Mouse (Mus musculus) heart, embryonic 16.5 days (tissue): ENCODE measurements around the gene Ndufv3. TPM values are rescaled to one million over a fixed set of nuclear protein-coding genes. Genes with fewer than 3 reads are reported as not detected.
"Not testable (repeated sequence)": the region's sequence is repeated elsewhere in the genome, so short reads cannot be mapped to it uniquely, and the experiment has no call there.

ENCODE experiments used
- ATAC-seq: fragments of 200-750 bp; cut with Nextera tagmentation; replicated peaks from 2 replicates; pipeline ENCODE4 v1.8.0; 2017; ENCODE audit warnings: moderate number of reproducible peaks; ENCODE audit not compliant: insufficient read depth, low FRiP score; ENCODE audit errors: extremely low read depth
- H3K27ac ChIP-seq: fragments of 300-500 bp; sonication (generic); 2 replicates; pipeline ENCODE4 v1.5.1; 2014; ENCODE audit warnings: mild to moderate bottlenecking, low read length, control low read depth, moderate library complexity
- H3K27me3 ChIP-seq: fragments of 300-500 bp; sonication (generic); 2 replicates; pipeline ENCODE4 v1.6.1; 2014; ENCODE audit warnings: low read length, mixed read lengths; ENCODE audit not compliant: control insufficient read depth, insufficient read depth
- H3K36me3 ChIP-seq: fragments of 300-500 bp; sonication (generic); 2 replicates; pipeline ENCODE4 v1.6.1; 2014; ENCODE audit not compliant: control insufficient read depth, insufficient read depth
- H3K4me1 ChIP-seq: fragments of 300-500 bp; sonication (generic); 2 replicates; pipeline ENCODE4 v1.6.1; 2014; ENCODE audit warnings: low read length, mixed read lengths; ENCODE audit not compliant: control insufficient read depth, insufficient read depth
- H3K4me2 ChIP-seq: fragments of 300-500 bp; sonication (generic); 2 replicates; pipeline ENCODE4 v1.6.1; 2014; ENCODE audit warnings: low read depth, mild to moderate bottlenecking, control low read depth, low read length
- H3K4me3 ChIP-seq: fragments of 300-500 bp; sonication (generic); 2 replicates; pipeline ENCODE4 v1.5.1; 2014; ENCODE audit warnings: mild to moderate bottlenecking, control low read depth, low read length
- H3K9ac ChIP-seq: fragments of 300-500 bp; sonication (generic); 2 replicates; pipeline ENCODE4 v1.6.1; 2014; ENCODE audit warnings: low read length, control low read depth
- H3K9me3 ChIP-seq: fragments of 300-500 bp; sonication (generic); replicated peaks from 2 replicates; pipeline ENCODE4 v1.6.1; 2016; ENCODE audit warnings: low read length; ENCODE audit not compliant: control insufficient read depth
- WGBS: fragments of 180-500 bp; shearing (Covaris S2); extraction: QIAGEN DNeasy Blood & Tissue Kit; methylation state at CpG from one replicate; pipeline ENCODE4 v1.1.7; 2014; 5-methylcytosine and 5-hydroxymethylcytosine counted together
- polyA plus RNA-seq: library from polyadenylated mRNA; unstranded; fragments of >200 nt; fragmentation: Nextera tagmentation; extraction: Ambion mirVana; gene quantifications from 2 replicates; pipeline ENCODE4 v1.2.1, GENCODE M21; 2015

Gene Ndufv3
- polyA plus RNA-seq, 1 experiment from 2014 or later = 625 TPM

GRCm38 (mm10) chr17:31525114-31525513, 5.2 kb downstream of the Ndufv3 start:
- H3K4me1 ChIP-seq = peaks cover 21% of the 10 kb centered on the region
- 91% methylated on average over 4 of the region's 4 CpGs for WGBS
- H3K36me3 ChIP-seq = peaks cover 34% of the 10 kb centered on the region
- no peaks in the 10 kb centered on the region for H3K9me3 ChIP-seq
- H3K4me3 ChIP-seq = no peak overlapping the region
- H3K9ac ChIP-seq = no peak overlapping the region
- no peaks in the 10 kb centered on the region for H3K27me3 ChIP-seq
- no peak for ATAC-seq
- no peak overlapping the region for H3K27ac ChIP-seq
- no peak overlapping the region for H3K4me2 ChIP-seq

- Histone ChIP-seq H3K27me3 (no peaks in the 10 kb centered on the region), H3K4me3 (no peak overlapping the region), H3K4me1 (peaks cover 19% of the 10 kb centered on the region), H3K4me2 (no peak overlapping the region), H3K27ac (no peak overlapping the region), H3K36me3 (peaks cover 38% of the 10 kb centered on the region), H3K9ac (no peak overlapping the region), H3K9me3 (no peaks in the 10 kb centered on the region)
- 91% methylated on average over 3 of the region's 3 CpGs for WGBS
- ATAC-seq = no peak
These were observed 5.9 kb downstream of the Ndufv3 start for GRCm38 (mm10) chr17:31525816-31526215.

GRCm38 (mm10) chr17:31529314-31529713, 9.4 kb downstream of the Ndufv3 start:
- Histone ChIP-seq H3K9me3 (no peaks in the 10 kb centered on the region), H3K4me2 (no peak overlapping the region), H3K9ac (no peak overlapping the region), H3K4me3 (no peak overlapping the region), H3K27ac (no peak overlapping the region), H3K27me3 (no peaks in the 10 kb centered on the region), H3K36me3 (peaks cover 34% of the 10 kb centered on the region), H3K4me1 (no peaks in the 10 kb centered on the region)
- WGBS = 42% methylated on average over 15 of the region's 15 CpGs
- ATAC-seq = no peak

- ATAC-seq = no peak
- peaks cover 8% of the 10 kb centered on the region; the same call in 1 of the 2 replicates for H3K4me1 ChIP-seq
- WGBS = 77% methylated on average over 14 of the region's 14 CpGs
- no peak overlapping the region for H3K4me2 ChIP-seq
- H3K36me3 ChIP-seq = peaks cover 34% of the 10 kb centered on the region
- no peak overlapping the region for H3K4me3 ChIP-seq
- H3K9me3 ChIP-seq = no peaks in the 10 kb centered on the region
- no peaks in the 10 kb centered on the region for H3K27me3 ChIP-seq
- no peak overlapping the region for H3K9ac ChIP-seq
- H3K27ac ChIP-seq = no peak overlapping the region
These were observed 11.7 kb downstream of the Ndufv3 start for GRCm38 (mm10) chr17:31531441-31532158.

DNA sequence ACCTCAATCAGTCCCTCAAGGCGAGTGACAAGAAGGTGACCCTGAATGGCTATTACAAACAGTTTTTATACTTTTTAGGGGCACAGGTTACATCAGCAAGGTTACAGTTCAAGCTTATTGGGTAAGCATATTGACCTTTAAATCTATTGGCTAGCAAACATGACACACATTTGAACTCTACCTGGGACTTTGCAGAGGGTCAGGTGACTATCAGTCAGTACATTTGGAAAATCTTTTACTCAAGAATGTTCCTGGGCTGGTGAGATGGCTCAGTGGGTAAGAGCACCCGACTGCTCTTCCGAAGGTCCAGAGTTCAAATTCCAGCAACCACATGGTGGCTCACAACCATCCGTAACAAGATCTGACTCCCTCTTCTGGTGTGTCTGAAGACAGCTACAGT, 12.4 kb downstream of the Ndufv3 start:
- H3K36me3 ChIP-seq = peaks cover 32% of the 10 kb centered on the region
- not testable (repeated sequence) for H3K9me3 ChIP-seq, H3K4me2 ChIP-seq, H3K4me1 ChIP-seq, ATAC-seq, H3K4me3 ChIP-seq, H3K27me3 ChIP-seq, H3K9ac ChIP-seq, H3K27ac ChIP-seq
- WGBS = 94% methylated on average over 3 of the region's 4 CpGs

DNA sequence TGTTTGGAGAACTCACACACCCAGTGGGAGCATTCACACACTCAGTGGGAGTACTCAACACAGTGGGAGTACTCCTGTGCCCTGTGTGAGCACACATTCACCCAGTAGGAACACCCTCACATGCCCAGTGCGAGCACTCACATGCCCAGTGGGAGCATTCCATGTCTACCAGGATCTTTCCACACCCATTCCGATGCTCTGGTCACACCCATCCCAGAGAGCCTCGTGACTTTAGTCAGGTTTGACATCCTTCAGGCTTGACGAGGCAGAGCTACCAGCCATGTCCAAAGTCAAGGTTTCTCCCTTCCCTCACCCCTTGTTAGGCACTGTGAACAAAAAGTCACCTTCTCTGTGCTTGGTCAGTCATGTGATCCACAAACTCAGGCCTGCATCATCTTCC, 15.4 kb downstream of the Ndufv3 start:
- H3K27ac ChIP-seq = peak overlapping the region; percentile 74
- H3K4me1 ChIP-seq = peaks cover 8% of the 10 kb centered on the region; the same call in 1 of the 2 replicates
- 54% methylated on average over 4 of the region's 4 CpGs for WGBS
- no peak for ATAC-seq
- H3K4me3 ChIP-seq = no peak overlapping the region
- peaks cover 16% of the 10 kb centered on the region for H3K36me3 ChIP-seq
- no peaks in the 10 kb centered on the region for H3K27me3 ChIP-seq
- no peak overlapping the region for H3K9ac ChIP-seq
- no peaks in the 10 kb centered on the region for H3K9me3 ChIP-seq
- 0 out of 2 replicates have a peak overlapping the region, but pooled peaks have one; percentile 4 for H3K4me2 ChIP-seq

- WGBS = 33% methylated on average over 8 of the region's 8 CpGs
- Histone ChIP-seq H3K27ac (peak overlapping the region; percentile 74), H3K9ac (no peak overlapping the region), H3K9me3 (no peaks in the 10 kb centered on the region), H3K36me3 (peaks cover 9% of the 10 kb centered on the region; the same call in 1 of the 2 replicates), H3K4me1 (peaks cover 8% of the 10 kb centered on the region; the same call in 1 of the 2 replicates), H3K4me3 (no peak overlapping the region), H3K4me2 (0 out of 2 replicates have a peak overlapping the region, but pooled peaks have one; percentile 4), H3K27me3 (no peaks in the 10 kb centered on the region)
- peak; percentile 79 for ATAC-seq
These were observed 16.1 kb downstream of the Ndufv3 start for GRCm38 (mm10) chr17:31535871-31536629.

- H3K27me3 ChIP-seq = no peaks in the 10 kb centered on the region
- H3K27ac ChIP-seq = no peak overlapping the region
- no peak for ATAC-seq
- H3K4me3 ChIP-seq = no peak overlapping the region
- peaks cover 7% of the 10 kb centered on the region for H3K4me1 ChIP-seq
- H3K4me2 ChIP-seq = no peak overlapping the region
- H3K36me3 ChIP-seq = no peaks in the 10 kb centered on the region
- no peak overlapping the region for H3K9ac ChIP-seq
- WGBS = 46% methylated on average over 3 of the region's 3 CpGs
- no peaks in the 10 kb centered on the region for H3K9me3 ChIP-seq
These were observed 20.2 kb downstream of the Ndufv3 start for GRCm38 (mm10) chr17:31540101-31540500.
